Mouse (Mus musculus) left cerebral cortex, postnatal 14 days (tissue): Measurements from ENCODE around the gene Nectin4. TPM values are rescaled to one million over a fixed set of nuclear protein-coding genes. Genes with fewer than 3 reads are reported as not detected.
"Not testable (repeated sequence)": the region's sequence is repeated elsewhere in the genome, so short reads cannot be mapped to it uniquely, and the experiment has no call there.

Experiments
- DNase-seq, 2 experiments: peaks; one replicate each; pipeline ENCODE4 v3.0.0; 2021 to 2022; ENCODE audit warnings: low spot score in 2 of 2, mixed read lengths in 1 of 2
- intact Hi-C: fragments of 180-260 bp; cut with DNase I; formaldehyde crosslinking; loops from one replicate; pipeline ENCODE4 v1.15.1; 2025
- long read RNA-seq, 2 experiments: library from polyadenylated mRNA; stranded (forward); transcript quantifications; one replicate each; pipeline ENCODE4 v2.0.0; 2021
- total RNA-seq, 2 experiments: library from RNA; stranded (reverse); gene quantifications; 2 replicates each; pipeline ENCODE4 v1.2.3; 2021

The Nectin4 gene
- total RNA-seq: 1 to 10 TPM; 1.0 to 1.4 TPM
- long read RNA-seq, experiment 1, partial matches to known transcripts: 3 of 3 reads
- long read RNA-seq, experiment 1, other reads (novel, unspliced or antisense): 0 of 3 reads
- long read RNA-seq, experiment 2: 0 reads

DNA sequence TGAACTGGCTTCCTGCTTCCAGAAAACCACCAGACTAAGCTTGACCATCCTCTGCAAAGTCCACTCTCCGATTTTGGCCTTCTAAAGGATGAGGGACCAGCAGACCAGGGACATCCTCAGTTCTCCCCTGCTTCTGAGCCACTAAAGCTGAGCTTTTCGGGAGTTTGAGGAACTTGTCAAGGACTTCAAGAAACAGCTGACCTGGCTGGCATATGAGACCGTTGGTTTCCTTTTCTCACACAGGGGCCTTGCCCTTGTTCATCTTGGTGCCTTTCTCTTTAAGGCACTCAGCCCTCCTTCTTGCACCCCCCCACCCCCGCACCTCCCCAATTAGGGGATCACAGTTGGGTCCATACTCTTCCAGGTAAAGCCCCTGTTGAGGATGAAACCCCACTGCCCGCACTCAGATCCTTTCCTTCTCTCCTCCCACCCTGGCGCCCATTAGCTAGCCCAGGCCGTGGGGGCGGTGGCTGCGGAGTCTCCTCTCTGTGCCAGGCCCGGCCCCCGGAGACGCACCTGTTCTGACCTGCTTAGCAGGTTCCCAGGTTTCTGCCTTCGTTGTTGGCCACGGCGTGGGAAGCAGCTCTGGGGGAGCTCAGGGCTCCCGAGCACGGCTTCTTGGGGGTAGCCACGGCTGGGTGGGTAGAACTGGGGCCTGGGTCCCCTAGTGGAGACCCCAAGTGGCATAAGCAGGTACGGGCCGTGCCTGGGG is at the start of gene Nectin4:
Gene Nectin4, plus strand, starts transcription at position 255 of the 712 bp plus-strand sequence.
- DNase-seq: no peak
- intact Hi-C loops: loop anchor here (10.0 kb wide), 1 partner anchor 195 kb away; no protein-coding TSS in a partner anchor

DNA sequence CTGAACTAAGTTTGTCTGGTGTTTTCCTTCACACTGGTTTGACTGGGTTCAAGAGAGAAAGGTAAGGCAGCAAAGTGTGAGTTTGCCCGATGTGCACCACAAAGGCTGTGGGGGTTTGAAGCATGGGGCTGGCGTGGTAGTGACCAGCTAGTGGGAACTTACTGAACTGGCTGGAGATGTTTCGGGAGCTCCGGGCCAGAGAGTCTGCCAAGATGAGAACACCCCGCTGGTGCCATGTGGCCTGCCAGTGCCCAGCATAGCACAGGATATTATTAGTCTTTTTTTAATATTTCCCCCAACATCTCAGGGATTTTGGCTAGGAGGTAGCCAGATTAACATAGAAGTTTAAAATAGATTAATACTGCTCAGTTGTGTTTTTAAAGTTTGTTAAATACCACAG is 49.7 kb upstream of the Nectin4 start:
- no peak for DNase-seq
- intact Hi-C loops: no loop called here

DNA sequence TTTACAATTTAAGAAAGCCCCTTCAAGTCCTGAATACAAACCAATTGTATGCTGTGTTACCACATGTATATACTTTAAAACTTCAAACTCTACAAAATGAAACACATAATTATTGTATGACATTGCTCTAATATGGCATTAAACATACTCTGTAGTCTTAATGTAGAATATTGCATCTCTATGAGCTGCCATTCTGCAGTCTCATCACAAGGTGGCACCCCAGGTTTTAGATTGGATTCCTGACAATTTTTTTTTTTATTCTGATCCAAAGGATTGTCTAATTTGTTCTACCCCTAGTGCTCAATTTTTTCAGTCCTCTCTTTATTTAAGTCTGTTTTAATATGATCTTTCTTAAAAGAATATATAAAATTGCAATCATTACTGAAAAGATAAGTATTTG is 48.5 kb upstream of the Nectin4 start:
- intact Hi-C loops: no loop called here
- DNase-seq: peak in 1 of 2 experiments; percentile 46

GRCm38 (mm10) chr1:171322012-171322411 is 47.9 kb upstream of the Nectin4 start:
- no peak for DNase-seq
- intact Hi-C loops: no loop called here

- no peak for DNase-seq
- intact Hi-C loops: loop anchor here (5.0 kb wide), 1 partner anchor 33 kb away; no protein-coding TSS in a partner anchor
Measured at GRCm38 (mm10) chr1:171325571-171325970, 44.3 kb upstream of the Nectin4 start.

DNA sequence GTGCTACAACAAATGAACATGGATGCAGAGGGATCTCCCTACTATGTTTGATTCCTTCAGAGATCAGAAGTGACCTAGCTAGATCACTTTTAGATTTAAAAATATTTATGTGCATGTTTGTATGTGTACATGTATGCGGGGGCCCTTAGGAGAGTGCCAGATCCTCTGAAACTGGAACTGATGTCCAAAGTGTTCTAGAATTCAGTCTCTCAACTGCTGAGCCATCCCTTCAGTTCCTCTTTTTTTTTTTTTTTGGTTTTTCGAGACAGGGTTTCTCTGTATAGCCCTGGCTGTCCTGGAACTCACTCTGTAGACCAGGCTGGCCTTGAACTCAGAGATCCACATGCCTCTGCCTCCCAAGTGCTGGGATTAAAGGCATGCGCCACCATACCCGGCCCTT is 43.3 kb upstream of the Nectin4 start:
- intact Hi-C loops: loop anchor here (5.0 kb wide), 1 partner anchor 34 kb away; no protein-coding TSS in a partner anchor
- not testable (repeated sequence) for DNase-seq

DNA sequence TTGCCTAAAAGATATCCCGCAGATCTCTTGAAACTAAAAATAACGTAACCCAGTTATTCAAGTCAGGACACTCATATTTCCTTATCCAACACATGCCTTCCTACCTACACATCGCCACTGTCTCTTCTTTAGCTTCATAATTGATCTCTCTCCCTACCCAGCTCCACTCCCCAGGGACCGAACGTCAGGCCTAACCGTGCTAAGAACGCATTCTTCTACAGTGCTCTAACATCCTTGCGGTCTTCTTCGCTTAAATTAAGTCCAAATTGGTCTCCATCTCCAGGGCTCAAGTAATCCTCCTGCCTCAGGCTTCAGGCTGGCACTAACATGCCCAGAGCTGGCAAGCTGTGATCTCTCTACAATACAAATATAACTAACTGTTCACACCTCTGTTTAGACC is 41.7 kb upstream of the Nectin4 start:
- intact Hi-C loops: loop anchor here (5.0 kb wide), 1 partner anchor 36 kb away; no protein-coding TSS in a partner anchor
- no peak for DNase-seq

DNA sequence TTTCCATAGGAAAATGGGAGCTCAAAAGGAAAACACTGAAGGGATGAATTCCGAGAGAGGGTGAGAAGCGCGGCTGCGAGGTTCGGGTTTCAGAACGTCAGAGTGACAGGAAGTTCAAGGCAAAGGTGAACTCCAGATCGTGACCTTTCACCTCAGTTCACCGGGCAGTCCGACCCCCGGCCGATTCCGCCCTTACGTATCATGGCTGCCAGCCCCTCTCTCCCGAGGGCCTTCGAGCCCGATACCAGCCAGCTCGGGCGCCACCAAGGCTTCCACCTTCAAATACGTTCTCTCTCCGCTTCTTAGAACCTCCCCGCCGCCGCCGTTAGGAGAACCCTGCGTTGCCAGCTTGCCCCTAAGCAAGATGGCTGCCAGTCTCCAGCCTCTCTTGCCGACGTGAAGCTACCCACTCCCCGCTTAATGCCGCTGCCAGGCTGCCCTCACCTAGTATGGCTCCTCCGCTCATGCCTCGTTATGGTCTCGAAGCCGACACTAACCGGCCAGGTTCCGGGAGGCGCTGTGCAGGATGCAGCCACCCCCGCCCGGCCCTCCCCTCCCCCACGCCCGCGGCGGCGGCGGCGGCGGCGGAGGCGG is 41.0 kb upstream of the Nectin4 start, which contains the start of gene Dedd:
Gene Dedd, plus strand, starts transcription at position 307 of the 594 bp plus-strand sequence.
- intact Hi-C loops: loop anchor here (5.0 kb wide), 1 partner anchor 37 kb away; no protein-coding TSS in a partner anchor
- peak; percentile 94 to 96 for DNase-seq

GRCm38 (mm10) chr1:171329433-171330215 is 40.3 kb upstream of the Nectin4 start:
- intact Hi-C loops: loop anchor here (5.0 kb wide), 1 partner anchor 37 kb away; no protein-coding TSS in a partner anchor

GRCm38 (mm10) chr1:171330216-171330560 is 39.7 kb upstream of the Nectin4 start:
- intact Hi-C loops: no loop called here
- no peak for DNase-seq

More at GRCm38 (mm10) chr1:171329433-171330215, 40.3 kb upstream of the Nectin4 start:
- DNase-seq: no peak

- no peak for DNase-seq
- intact Hi-C loops: no loop called here
Measured at GRCm38 (mm10) chr1:171342262-171343207, 27.4 kb upstream of the Nectin4 start.

DNA sequence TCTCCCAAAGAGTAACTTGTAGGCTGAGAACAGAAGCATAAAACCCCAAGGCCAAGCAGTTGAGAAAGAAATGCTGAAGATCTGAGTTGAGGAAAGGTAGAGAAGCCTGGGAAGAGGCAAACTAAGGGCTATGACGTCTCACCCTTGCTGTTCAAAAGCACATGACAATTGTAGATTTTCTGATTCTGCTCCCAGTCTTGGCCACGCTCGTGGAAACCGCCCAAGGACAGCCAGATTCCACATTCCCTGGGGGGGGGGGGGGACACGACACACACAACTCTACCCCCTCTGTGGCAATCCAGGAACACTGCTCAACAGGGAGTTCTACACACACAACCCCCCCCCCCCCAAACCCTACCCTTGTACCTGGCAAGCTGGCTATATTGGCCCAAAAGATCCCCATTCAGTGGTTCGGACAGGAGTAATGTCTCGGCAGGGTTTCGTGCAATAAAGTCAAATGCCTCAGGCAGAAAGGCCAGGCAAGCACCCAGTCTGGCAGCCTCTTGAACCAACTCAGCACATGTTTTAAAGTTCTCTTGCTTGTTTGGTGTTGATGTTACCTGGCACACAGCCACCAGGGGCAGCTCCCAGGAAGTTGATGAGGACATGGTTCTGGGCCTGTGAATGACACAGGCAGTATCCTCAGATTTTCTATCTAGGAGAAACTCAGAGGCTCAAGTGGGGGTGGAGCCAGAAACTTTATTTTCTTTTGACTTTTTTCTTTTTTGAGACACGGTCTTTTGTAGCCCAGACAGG is 25.8 kb upstream of the Nectin4 start:
- intact Hi-C loops: no loop called here
- peak in 1 of 2 experiments; percentile 28 for DNase-seq

DNA sequence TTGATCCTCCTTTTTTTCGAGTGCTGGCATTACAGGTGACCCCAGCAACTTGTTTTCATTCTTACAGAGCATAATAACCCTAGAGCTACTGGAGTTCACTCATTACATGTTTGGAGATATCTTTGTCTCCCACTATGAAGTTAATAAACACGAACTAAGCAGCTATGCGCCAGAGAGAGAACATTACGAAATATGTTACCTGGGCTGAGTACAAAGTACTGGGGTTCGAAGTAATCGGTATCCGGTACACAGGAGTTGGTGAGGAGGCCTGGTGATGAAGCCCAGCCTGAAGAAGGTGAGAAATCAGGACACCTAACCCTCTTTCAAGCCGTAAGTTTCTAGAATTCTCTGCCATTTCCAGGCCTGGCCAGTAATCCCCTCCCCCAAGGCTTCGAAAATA is 25.2 kb upstream of the Nectin4 start:
- intact Hi-C loops: no loop called here
- no peak for DNase-seq

- intact Hi-C loops: no loop called here
Measured at GRCm38 (mm10) chr1:171345225-171346094, 24.4 kb upstream of the Nectin4 start, which contains the start of the genes Nit1 and Pfdn2. Gene Nit1, minus strand, starts transcription at chr1:171345646. Gene Pfdn2, plus strand, starts transcription at chr1:171345670.

GRCm38 (mm10) chr1:171346095-171346450 is 23.8 kb upstream of the Nectin4 start:
- intact Hi-C loops: no loop called here
- DNase-seq: no peak

More at GRCm38 (mm10) chr1:171345225-171346094, 24.4 kb upstream of the Nectin4 start, which contains the start of the genes Nit1 and Pfdn2:
- peak; percentile 87 to 92 for DNase-seq

- DNase-seq: no peak
- intact Hi-C loops: no loop called here
Measured at GRCm38 (mm10) chr1:171348665-171349064, 21.2 kb upstream of the Nectin4 start.

- intact Hi-C loops: no loop called here
- no peak for DNase-seq
Measured at GRCm38 (mm10) chr1:171349210-171349609, 20.7 kb upstream of the Nectin4 start.
